Mouse (Mus musculus): Measurements from ENCODE around the gene Doxl2. TPM values are rescaled to one million over a fixed set of nuclear protein-coding genes. Genes with fewer than 3 reads are reported as not detected.
A peak's percentile ranks its signal among the peaks of the same experiment; 100 is the strongest.

The Doxl2 gene
- total RNA-seq, 2 experiments from 2014 or later = not detected

- peak; percentile 39 to 58 for DNase-seq (ENCODE audit: low spot score in 2 of 2)
- intact Hi-C loops (cut with DNase I) = no loop called here
Observed at GRCm38 (mm10) chr6:49007981-49008380, 33.2 kb downstream of the Doxl2 start.

GRCm38 (mm10) chr6:49008420-49009160 lies 33.8 kb downstream of the Doxl2 start:
- intact Hi-C loops (cut with DNase I) = no loop called here
- DNase-seq (ENCODE audit: low spot score in 2 of 2) = no peak

- no peak for DNase-seq (ENCODE audit: low spot score in 2 of 2)
- intact Hi-C loops (cut with DNase I) = no loop called here
Observed at GRCm38 (mm10) chr6:49009161-49009555, 34.4 kb downstream of the Doxl2 start.

- intact Hi-C loops (cut with DNase I) = no loop called here
- DNase-seq (ENCODE audit: low spot score in 2 of 2) = no peak
Observed at GRCm38 (mm10) chr6:49009665-49010064, 34.9 kb downstream of the Doxl2 start.

- no peak for DNase-seq (ENCODE audit: low spot score in 2 of 2)
- intact Hi-C loops (cut with DNase I) = no loop called here
Observed at GRCm38 (mm10) chr6:49011191-49011590, 36.4 kb downstream of the Doxl2 start.

GRCm38 (mm10) chr6:49013023-49013422 lies 38.3 kb downstream of the Doxl2 start:
- intact Hi-C loops (cut with DNase I) = no loop called here
- no peak for DNase-seq (ENCODE audit: low spot score in 2 of 2)

- intact Hi-C loops (cut with DNase I) = no loop called here
- DNase-seq (ENCODE audit: low spot score in 2 of 2) = no peak
Observed at GRCm38 (mm10) chr6:49013458-49013857, 38.7 kb downstream of the Doxl2 start.

- intact Hi-C loops (cut with DNase I) = no loop called here
- DNase-seq (ENCODE audit: low spot score in 2 of 2) = no peak
Observed at GRCm38 (mm10) chr6:49017150-49017549, 42.4 kb downstream of the Doxl2 start.

- no peak for DNase-seq (ENCODE audit: low spot score in 2 of 2)
- intact Hi-C loops (cut with DNase I) = no loop called here
Observed at GRCm38 (mm10) chr6:49019341-49019740, 44.6 kb downstream of the Doxl2 start.

GRCm38 (mm10) chr6:49021141-49022012 lies 46.6 kb downstream of the Doxl2 start:
- peak; percentile 24 to 50 for DNase-seq (ENCODE audit: low spot score in 2 of 2)
- intact Hi-C loops (cut with DNase I) = no loop called here

GRCm38 (mm10) chr6:49022384-49022783 lies 47.6 kb downstream of the Doxl2 start:
- intact Hi-C loops (cut with DNase I) = no loop called here
- DNase-seq (ENCODE audit: low spot score in 2 of 2) = no peak

- intact Hi-C loops (cut with DNase I) = no loop called here
- DNase-seq (ENCODE audit: low spot score in 2 of 2) = no peak
Observed at GRCm38 (mm10) chr6:49023315-49023714, 48.6 kb downstream of the Doxl2 start.

- DNase-seq (ENCODE audit: low spot score in 2 of 2) = no peak
- intact Hi-C loops (cut with DNase I) = no loop called here
Observed at GRCm38 (mm10) chr6:49025290-49025689, 50.5 kb downstream of the Doxl2 start.

GRCm38 (mm10) chr6:49026496-49026895 lies 51.7 kb downstream of the Doxl2 start:
- intact Hi-C loops (cut with DNase I) = no loop called here
- no peak for DNase-seq (ENCODE audit: low spot score in 2 of 2)

- intact Hi-C loops (cut with DNase I) = no loop called here
- DNase-seq (ENCODE audit: low spot score in 2 of 2) = no peak
Observed at GRCm38 (mm10) chr6:49028019-49028418, 53.3 kb downstream of the Doxl2 start.

Other genes starting within 250 kb of the Doxl2 start
- gene Gimap1, start 235.9 kb upstream of the Doxl2 start, total RNA-seq (2021) = 1 to 10 TPM; 1.9 to 3.1 TPM
- 1 to 10 TPM in 1 of 2 experiments, under 1 TPM in 1; 0.96 to 1.1 TPM for gene Gimap5, start 228.8 kb upstream of the Doxl2 start, total RNA-seq (2021)
- gene Gimap3, start 204.1 kb upstream of the Doxl2 start, total RNA-seq (2021) = not detected
- gene Tmem176a, start 134.0 kb upstream of the Doxl2 start, total RNA-seq (2021) = 10 to 100 TPM; 29.4 to 31.1 TPM
- 10 to 100 TPM; 46.4 to 49.6 TPM for gene Tmem176b, start 133.5 kb upstream of the Doxl2 start, total RNA-seq (2021)
- gene Aoc1, start 102.1 kb upstream of the Doxl2 start, total RNA-seq (2021) = not detected
- not detected for gene 1600015I10Rik, start 45.1 kb upstream of the Doxl2 start, total RNA-seq (2021)
- not detected for gene Svs1, start 11.9 kb downstream of the Doxl2 start, total RNA-seq (2021)
- 1 to 10 TPM; 1.1 to 1.8 TPM for gene Gpnmb, start 61.6 kb downstream of the Doxl2 start, total RNA-seq (2021)
- gene Malsu1, start 98.8 kb downstream of the Doxl2 start, total RNA-seq (2021) = 10 to 100 TPM; 30.4 to 32.0 TPM
- under 1 TPM in 1 of 2 experiments, not detected in 1; 0.07 TPM for gene Igf2bp3, start 240.0 kb downstream of the Doxl2 start, total RNA-seq (2021)

Data from left cerebral cortex, postnatal 36 days (tissue).